11 mouse cellular contexts compared by ENCODE assay signal in genomic region chr10:53414092-53415085, GRCm38 (mm10). TPM values are rescaled to one million over a fixed set of nuclear protein-coding genes. Genes with fewer than 3 reads are reported as not detected.
DNase-seq lines count a peak whose midpoint lies in the region; ATAC-seq lines count a peak whose summit lies in the region.
"Had no signal": no experiment of that assay in that cellular context is flagged by ENCODE, and none has a peak within 500 bp of the region (broad histone marks: within the 10 kb centered on the region; RNA-seq: fewer than 3 reads in every experiment).

No protein-coding gene starts in this region.

- no peak overlapping the region for H3K4me2 ChIP-seq in heart, embryonic 13.5 days

- H3K4me1 ChIP-seq in heart, embryonic 13.5 days: peaks cover 33% of the 10 kb centered on the region

- H3K27me3 ChIP-seq in heart, embryonic 13.5 days (replicated peaks): no peaks in the 10 kb centered on the region

- DNase-seq in frontal cortex, adult 2 months (ENCODE audit: extremely low spot score in 1 of 2, low spot score in 1 of 2): no peak
- peak; percentile 31 for DNase-seq in T-cell, adult 2 months (ENCODE audit: low spot score)
- peak; percentile 29 to 59 for DNase-seq in lung, postnatal 4 days
- no peak for DNase-seq in ovary, postnatal 14 days (ENCODE audit: low spot score)
- no peak for DNase-seq in layer of hippocampus, adult 8-10 months (ENCODE audit: low spot score in 2 of 2)
- no peak for DNase-seq in left cerebral cortex, adult 8-10 months (ENCODE audit: low spot score in 2 of 2)
- DNase-seq: B cell, adult 2 months; kidney, adult 18-20 months; retina, postnatal 1 day had no signal

- H3K36me3 ChIP-seq in heart, embryonic 13.5 days: no peaks in the 10 kb centered on the region

- peak overlapping the region; percentile 67 for H3K27ac ChIP-seq in heart, embryonic 13.5 days (replicated peaks)

- peak; percentile 72 for ATAC-seq in frontal cortex, adult (ENCODE audit: low TSS enrichment)
- no peak for ATAC-seq in heart, embryonic 13.5 days (ENCODE audit: extremely low read depth, insufficient number of reproducible peaks, low FRiP score, low TSS enrichment)

- no peak overlapping the region for H3K4me3 ChIP-seq in heart, embryonic 13.5 days

- H3K9me3 ChIP-seq in heart, embryonic 13.5 days: no peaks in the 10 kb centered on the region

- H3K9ac ChIP-seq in heart, embryonic 13.5 days: no peak overlapping the region

- WGBS in heart, embryonic 13.5 days: 44% methylated on average over 6 of the region's 6 CpGs

RNA-seq across cellular contexts. Expression of gene Cep85l, which starts 34.6 kb away (rescaled TPM):
- 7.7 and 8.1 TPM in 2 replicates for polyA plus RNA-seq in frontal cortex, adult 2 months (2012; rRNA removed)
- 3.1 and 3.6 TPM in 2 replicates for polyA plus RNA-seq in heart, embryonic 13.5 days (2015; fragmentation: Nextera tagmentation; extraction: Ambion mirVana)
- 10 to 100 TPM; 22.7 to 24.3 (median 23.8) TPM for total RNA-seq in layer of hippocampus, adult 8-10 months (2022)
- total RNA-seq in left cerebral cortex, adult 8-10 months (2022): 10 to 100 TPM; 18.3 to 23.7 (median 20.7) TPM

Comparison
In these comparisons a context has a peak if more than half of its experiments do, and no peak if none do; other contexts are left out.
1. DNase-seq: peak in T-cell, adult 2 months (single experiment) and lung, postnatal 4 days (2 of 2); none in frontal cortex, adult 2 months (0 of 2), ovary, postnatal 14 days (single experiment), layer of hippocampus, adult 8-10 months (0 of 2) and left cerebral cortex, adult 8-10 months (0 of 2).